Mouse (Mus musculus): ENCODE data around the gene Zcchc24.

GRCm38 (mm10) chr14:25761184-25761583 is 7.7 kb downstream of the Zcchc24 start:
- TF ChIP-seq POLR2A (IDR thresholded peaks at IDR 0.05; ENCODE audit: insufficient read length, low read depth) (peak; percentile 16), MYOD1 (IDR thresholded peaks at IDR 0.05; ENCODE audit: control insufficient read depth in 1 of 3, insufficient read length in 2 of 3, low read depth in 2 of 3) (no peak), E2F4 (IDR thresholded peaks at IDR 0.05; ENCODE audit: insufficient read depth) (no peak)
